Mouse (Mus musculus) kidney, postnatal 0 days (tissue): ENCODE measurements at regions not wholly inside any gene's neighbourhood (a gene's known extent, or its start where the extent isn't known, plus 50 kb on each side); places are given as distances from the start of the nearest gene placed in this dataset.
A peak's percentile ranks its signal among the peaks of the same experiment; 100 is the strongest.

Source experiments
- ATAC-seq: fragments of 200-750 bp; cut with Nextera tagmentation; replicated peaks from 2 replicates; pipeline ENCODE4 v1.8.0; 2017; ENCODE audit warnings: low read depth, moderate number of reproducible peaks, moderate TSS enrichment, moderate library complexity; ENCODE audit not compliant: low FRiP score
- DNase-seq: peaks from one replicate; pipeline ENCODE4 v3.0.0-alpha.2; 2016; ENCODE audit warnings: low spot score
- H3K27ac ChIP-seq: fragments of 300-500 bp; sonication (generic); 2 replicates; pipeline ENCODE4 v1.5.1; 2014; ENCODE audit warnings: mild to moderate bottlenecking
- H3K27me3 ChIP-seq: fragments of 300-500 bp; sonication (generic); 2 replicates; pipeline ENCODE4 v1.6.1; 2014; ENCODE audit warnings: low read length, mixed read lengths; ENCODE audit not compliant: insufficient read depth
- H3K36me3 ChIP-seq: fragments of 300-500 bp; sonication (generic); 2 replicates; pipeline ENCODE4 v1.6.1; 2014; ENCODE audit warnings: low read length, mixed read lengths; ENCODE audit not compliant: insufficient read depth
- H3K4me1 ChIP-seq: fragments of 300-500 bp; sonication (generic); replicated peaks from 2 replicates; pipeline ENCODE4 v1.6.1; 2014; ENCODE audit warnings: antibody characterized with exemption, low read length, mixed read lengths; ENCODE audit not compliant: insufficient read depth
- H3K4me2 ChIP-seq: fragments of 300-500 bp; sonication (generic); 2 replicates; pipeline ENCODE4 v1.6.1; 2014; ENCODE audit warnings: mild to moderate bottlenecking, low read length, moderate library complexity, mixed read lengths
- H3K4me3 ChIP-seq: fragments of 300-500 bp; sonication (generic); replicated peaks from 2 replicates; pipeline ENCODE4 v1.5.1; 2014; ENCODE audit warnings: low read depth, low read length
- H3K9ac ChIP-seq: fragments of 300-500 bp; sonication (generic); 2 replicates; pipeline ENCODE4 v1.6.1; 2014; ENCODE audit warnings: low read depth, low read length
- H3K9me3 ChIP-seq: fragments of 300-500 bp; sonication (generic); replicated peaks from 2 replicates; pipeline ENCODE4 v1.6.1; 2016; ENCODE audit warnings: low read length, inconsistent platforms, mixed read lengths
- CTCF ChIP-seq: IDR thresholded peaks from 2 replicates; pipeline ENCODE4 v1.5.1; 2016; ENCODE audit warnings: antibody characterized with exemption, low read depth, mild to moderate bottlenecking, moderate library complexity
- WGBS: fragments of 180-500 bp; shearing (Covaris S2); extraction: QIAGEN DNeasy Blood & Tissue Kit; methylation state at CpG from one replicate; pipeline ENCODE4 v1.1.7; 2014; 5-methylcytosine and 5-hydroxymethylcytosine counted together

DNA sequence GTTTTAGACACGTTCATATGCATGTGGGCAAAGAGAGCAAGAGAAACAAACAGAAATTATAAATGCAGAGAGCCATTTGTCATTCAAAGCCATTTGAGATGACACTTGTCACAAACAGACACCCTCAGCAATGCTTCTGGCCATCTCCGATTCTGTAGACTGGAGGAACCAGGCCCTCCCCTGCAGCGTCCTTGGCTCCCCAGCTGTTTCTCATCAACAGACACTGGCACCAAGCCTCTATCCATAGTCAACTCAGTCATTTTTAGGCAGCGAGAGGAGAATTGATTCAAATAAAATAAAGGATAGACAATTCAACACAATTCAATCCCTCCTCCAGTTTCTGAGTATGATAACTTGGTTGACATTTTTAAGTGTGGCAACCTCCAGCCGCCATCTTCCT, 130.1 kb upstream of the Rpl34 start:
- Histone ChIP-seq H3K4me2 (no peak overlapping the region), H3K9me3 (no peaks in the 10 kb centered on the region), H3K4me1 (no peaks in the 10 kb centered on the region), H3K27ac (no peak overlapping the region), H3K27me3 (no peaks in the 10 kb centered on the region), H3K4me3 (no peak overlapping the region), H3K9ac (no peak overlapping the region), H3K36me3 (no peaks in the 10 kb centered on the region)
- DNase-seq: no peak
- 78% methylated on average over 5 of the region's 5 CpGs for WGBS
- no peak for TF ChIP-seq CTCF
- ATAC-seq: no peak

DNA sequence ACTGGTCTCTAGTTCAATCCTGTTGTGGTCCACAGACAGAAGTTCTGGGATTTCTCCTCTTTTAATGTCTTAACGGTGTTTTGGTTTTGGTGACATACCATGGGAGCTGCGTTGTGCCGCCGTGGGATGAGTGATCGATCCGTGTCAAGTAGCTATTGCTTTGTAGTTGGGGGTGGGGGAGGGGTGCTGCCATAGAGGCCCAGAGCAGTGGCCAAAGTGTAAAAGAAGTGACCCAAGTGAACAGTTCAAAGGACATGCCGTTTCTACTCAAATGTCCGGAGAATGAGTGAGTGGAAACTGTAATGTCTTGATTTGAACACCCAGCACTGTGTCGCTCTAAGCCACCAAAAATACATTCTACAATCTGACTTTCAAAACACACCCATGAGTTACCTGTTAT, 123.7 kb upstream of the Rpl34 start:
- DNase-seq (no peak), ATAC-seq (no peak)
- no peaks in the 10 kb centered on the region for H3K36me3 ChIP-seq
- H3K9ac ChIP-seq: no peak overlapping the region
- 64% methylated on average over 9 of the region's 9 CpGs for WGBS
- H3K4me1 ChIP-seq: no peaks in the 10 kb centered on the region
- H3K4me2 ChIP-seq: no peak overlapping the region
- H3K27me3 ChIP-seq: no peaks in the 10 kb centered on the region
- H3K27ac ChIP-seq: no peak overlapping the region
- no peak overlapping the region for H3K4me3 ChIP-seq
- no peaks in the 10 kb centered on the region for H3K9me3 ChIP-seq
- no peak for TF ChIP-seq CTCF

- H3K4me1 ChIP-seq: no peaks in the 10 kb centered on the region
- H3K27ac ChIP-seq: no peak overlapping the region
- WGBS: 45% methylated on average over 5 of the region's 5 CpGs
- no peak overlapping the region for H3K4me2 ChIP-seq
- TF ChIP-seq CTCF: peak; percentile 29; the same call in 1 of the 2 replicates
- no peaks in the 10 kb centered on the region for H3K9me3 ChIP-seq
- no peaks in the 10 kb centered on the region for H3K36me3 ChIP-seq
- ATAC-seq (no peak), DNase-seq (peak; percentile 42)
- no peaks in the 10 kb centered on the region for H3K27me3 ChIP-seq
- H3K4me3 ChIP-seq: no peak overlapping the region
- H3K9ac ChIP-seq: no peak overlapping the region
Observed at GRCm38 (mm10) chr3:130850766-130851308, 120.6 kb upstream of the Rpl34 start.

GRCm38 (mm10) chr3:130841755-130842154, 111.6 kb upstream of the Rpl34 start:
- Histone ChIP-seq H3K9me3 (no peaks in the 10 kb centered on the region), H3K27me3 (no peaks in the 10 kb centered on the region), H3K9ac (no peak overlapping the region), H3K36me3 (no peaks in the 10 kb centered on the region), H3K4me2 (no peak overlapping the region), H3K27ac (no peak overlapping the region), H3K4me1 (no peaks in the 10 kb centered on the region), H3K4me3 (no peak overlapping the region)
- ATAC-seq (no peak), DNase-seq (no peak)
- WGBS: 88% methylated on average over 1 of the region's 1 CpGs
- no peak for TF ChIP-seq CTCF

- Histone ChIP-seq H3K36me3 (no peaks in the 10 kb centered on the region), H3K9me3 (no peaks in the 10 kb centered on the region), H3K9ac (no peak overlapping the region), H3K27me3 (no peaks in the 10 kb centered on the region), H3K4me1 (no peaks in the 10 kb centered on the region), H3K4me3 (no peak overlapping the region), H3K4me2 (no peak overlapping the region), H3K27ac (no peak overlapping the region)
- ATAC-seq (no peak), DNase-seq (no peak)
- no peak for TF ChIP-seq CTCF
- 84% methylated on average over 9 of the region's 9 CpGs for WGBS
Observed at GRCm38 (mm10) chr3:130839924-130840440, 109.8 kb upstream of the Rpl34 start.

GRCm38 (mm10) chr3:130838626-130839422, 108.6 kb upstream of the Rpl34 start:
- H3K9ac ChIP-seq: no peak overlapping the region
- H3K4me1 ChIP-seq: no peaks in the 10 kb centered on the region
- no peak overlapping the region; the same call in 1 of the 2 replicates for H3K4me2 ChIP-seq
- TF ChIP-seq CTCF: no peak
- no peak overlapping the region for H3K4me3 ChIP-seq
- no peaks in the 10 kb centered on the region for H3K36me3 ChIP-seq
- H3K9me3 ChIP-seq: no peaks in the 10 kb centered on the region
- WGBS: 56% methylated on average over 19 of the region's 19 CpGs
- no peaks in the 10 kb centered on the region for H3K27me3 ChIP-seq
- H3K27ac ChIP-seq: no peak overlapping the region
- peak; percentile 45 for DNase-seq
- no peak for ATAC-seq
